Mouse (Mus musculus) liver, embryonic 14.5 days (tissue): ENCODE data around the gene Appl2.

Source experiments
- CTCF ChIP-seq: IDR thresholded peaks from 2 replicates; pipeline ENCODE4 v1.5.1; 2016; ENCODE audit warnings: antibody characterized with exemption, low read depth, control low read depth
- EP300 ChIP-seq: IDR thresholded peaks from 2 replicates; pipeline ENCODE4 v1.6.1; 2016; ENCODE audit warnings: antibody characterized with exemption, low read depth

DNA sequence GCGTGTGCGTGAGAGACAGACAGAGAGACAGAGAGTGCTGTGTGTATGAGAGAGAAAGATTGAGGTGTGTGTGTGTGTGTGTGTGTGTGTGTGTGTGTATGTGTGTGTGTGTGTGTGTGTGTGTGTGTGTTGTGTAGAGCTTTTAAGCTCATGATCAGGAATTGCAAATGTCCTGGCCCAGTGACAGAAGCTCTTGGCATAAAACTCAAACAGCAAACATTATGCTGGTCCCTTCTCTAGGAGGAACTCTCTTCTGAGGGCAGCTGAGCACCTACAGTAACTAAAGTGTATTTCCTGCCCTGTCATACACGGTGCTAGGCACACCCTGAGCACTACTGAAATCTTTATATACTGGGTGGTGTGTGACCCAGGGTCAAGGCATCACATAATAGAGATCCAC lies 6.9 kb downstream of the Appl2 start:
- TF ChIP-seq CTCF = no peak
- no peak for TF ChIP-seq EP300
